Mouse (Mus musculus) heart, embryonic 14.5 days (tissue): ENCODE measurements around the gene Fam50b. TPM values are rescaled to one million over a fixed set of nuclear protein-coding genes. Genes with fewer than 3 reads are reported as not detected.
A peak's percentile ranks its signal among the peaks of the same experiment; 100 is the strongest.

Experiments used
- ATAC-seq: fragments of 200-750 bp; cut with Nextera tagmentation; 2 replicates; pipeline ENCODE4 v1.8.0; 2017; ENCODE audit warnings: low read depth, moderate TSS enrichment; ENCODE audit not compliant: insufficient number of reproducible peaks, insufficient read depth, low FRiP score
- H3K27ac ChIP-seq, 2 experiments: fragments of 200-500 bp in 1 of 2; fragments of 300-500 bp in 1 of 2; sonication (generic) in 1 of 2; replicated peaks in 1 of 2; 2 replicates each; pipeline ENCODE4 v1.5.1; 2012 to 2014; ENCODE audit warnings: low read depth in 2 of 2, low read length in 2 of 2, control low read depth in 1 of 2, mild to moderate bottlenecking in 1 of 2, mixed read lengths in 1 of 2; ENCODE audit not compliant: control insufficient read depth in 1 of 2, insufficient read depth in 1 of 2
- H3K27me3 ChIP-seq: fragments of 300-500 bp; sonication (generic); 2 replicates; pipeline ENCODE4 v1.6.1; 2014; ENCODE audit warnings: mild to moderate bottlenecking, low read length, control low read depth; ENCODE audit not compliant: control insufficient read depth, insufficient read depth
- H3K36me3 ChIP-seq: fragments of 300-500 bp; sonication (generic); 2 replicates; pipeline ENCODE4 v1.6.1; 2014; ENCODE audit warnings: mild to moderate bottlenecking, control low read depth, low read length, mixed read lengths; ENCODE audit not compliant: control insufficient read depth, insufficient read depth
- H3K4me1 ChIP-seq, 2 experiments: fragments of 200-500 bp in 1 of 2; fragments of 300-500 bp in 1 of 2; sonication (generic) in 1 of 2; 2 replicates each; pipeline ENCODE4 v1.6.1; 2012 to 2014; ENCODE audit warnings: low read length in 2 of 2, control low read depth in 1 of 2, mixed read lengths in 1 of 2; ENCODE audit not compliant: control insufficient read depth in 2 of 2, insufficient read depth in 2 of 2
- H3K4me2 ChIP-seq: fragments of 300-500 bp; sonication (generic); 2 replicates; pipeline ENCODE4 v1.6.1; 2014; ENCODE audit warnings: mild to moderate bottlenecking, low read length
- H3K4me3 ChIP-seq, 2 experiments: fragments of 200-500 bp in 1 of 2; fragments of 300-500 bp in 1 of 2; sonication (generic) in 1 of 2; 2 replicates each; pipeline ENCODE4 v1.5.1; 2012 to 2014; ENCODE audit warnings: low read length in 2 of 2, mild to moderate bottlenecking in 2 of 2, control low read depth in 1 of 2, low read depth in 1 of 2, moderate library complexity in 1 of 2; ENCODE audit not compliant: control insufficient read depth in 1 of 2, insufficient read depth in 1 of 2
- H3K9ac ChIP-seq: fragments of 300-500 bp; sonication (generic); 2 replicates; pipeline ENCODE4 v1.6.1; 2014; ENCODE audit warnings: mild to moderate bottlenecking, low read length
- H3K9me3 ChIP-seq: fragments of 300-500 bp; sonication (generic); 2 replicates; pipeline ENCODE4 v1.6.1; 2016; ENCODE audit warnings: low read length, control low read depth; ENCODE audit not compliant: control insufficient read depth
- WGBS: fragments of 180-500 bp; shearing (Covaris S2); extraction: QIAGEN DNeasy Blood & Tissue Kit; methylation state at CpG from one replicate; pipeline ENCODE4 v1.1.7; 2014; 5-methylcytosine and 5-hydroxymethylcytosine counted together
- polyA plus RNA-seq: library from polyadenylated mRNA; unstranded; fragments of >200 nt; fragmentation: Nextera tagmentation; extraction: Ambion mirVana; gene quantifications from 2 replicates; pipeline ENCODE4 v1.2.1, GENCODE M21; 2014

Fam50b gene
- polyA plus RNA-seq, 1 experiment from 2014 or later = not detected

DNA sequence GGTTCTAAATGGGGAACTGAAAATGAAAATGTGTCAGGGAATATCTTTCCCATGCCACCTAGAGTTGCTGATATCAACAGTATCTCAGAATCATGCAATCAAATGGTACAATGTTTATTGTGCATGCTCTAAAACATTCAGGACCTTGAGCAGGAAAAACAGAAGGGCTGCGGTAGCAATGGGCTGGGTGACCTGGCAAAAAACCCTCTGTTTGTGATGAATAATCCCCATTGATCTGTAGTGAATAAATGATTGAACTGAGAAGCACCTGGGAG lies 4.0 kb downstream of the Fam50b start:
- H3K9me3 ChIP-seq = no peaks in the 10 kb centered on the region
- no peak overlapping the region for H3K4me3 ChIP-seq
- H3K27me3 ChIP-seq = no peaks in the 10 kb centered on the region
- no peak for ATAC-seq
- H3K27ac ChIP-seq = no peak overlapping the region; a peak in 1 of 4 replicates
- no peak overlapping the region for H3K4me2 ChIP-seq
- no peaks in the 10 kb centered on the region for H3K36me3 ChIP-seq
- peaks cover 10 to 31% of the 10 kb centered on the region in 2 experiments for H3K4me1 ChIP-seq
- no peak overlapping the region for H3K9ac ChIP-seq
- 77% methylated on average over 1 of the region's 1 CpGs for WGBS

DNA sequence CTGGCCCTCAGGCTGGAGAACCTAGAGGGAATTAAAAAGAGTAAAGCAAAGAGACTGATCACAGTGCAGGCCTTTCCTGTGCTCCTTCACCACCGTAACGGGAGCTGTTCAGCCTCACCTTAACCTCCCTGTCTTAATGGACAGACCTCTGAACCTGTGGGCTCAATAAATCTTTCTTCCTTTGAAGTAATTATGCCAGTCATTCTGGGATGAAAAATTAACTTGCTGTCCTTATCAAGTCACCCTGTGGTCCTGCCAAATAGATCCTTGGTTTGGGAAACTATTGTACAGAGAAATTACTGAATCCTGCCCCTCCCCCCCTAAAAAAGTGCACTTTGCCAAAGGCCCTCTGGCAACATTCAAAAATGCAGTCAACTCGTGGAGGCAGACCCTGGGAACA lies 4.4 kb downstream of the Fam50b start:
- Histone ChIP-seq H3K4me2 (no peak overlapping the region), H3K9ac (no peak overlapping the region), H3K4me1 (peaks cover 13 to 36% of the 10 kb centered on the region in 2 experiments), H3K9me3 (no peaks in the 10 kb centered on the region), H3K27me3 (no peaks in the 10 kb centered on the region), H3K36me3 (no peaks in the 10 kb centered on the region), H3K4me3 (no peak overlapping the region), H3K27ac (no peak overlapping the region)
- ATAC-seq = no peak
- 71% methylated on average over 3 of the region's 3 CpGs for WGBS

DNA sequence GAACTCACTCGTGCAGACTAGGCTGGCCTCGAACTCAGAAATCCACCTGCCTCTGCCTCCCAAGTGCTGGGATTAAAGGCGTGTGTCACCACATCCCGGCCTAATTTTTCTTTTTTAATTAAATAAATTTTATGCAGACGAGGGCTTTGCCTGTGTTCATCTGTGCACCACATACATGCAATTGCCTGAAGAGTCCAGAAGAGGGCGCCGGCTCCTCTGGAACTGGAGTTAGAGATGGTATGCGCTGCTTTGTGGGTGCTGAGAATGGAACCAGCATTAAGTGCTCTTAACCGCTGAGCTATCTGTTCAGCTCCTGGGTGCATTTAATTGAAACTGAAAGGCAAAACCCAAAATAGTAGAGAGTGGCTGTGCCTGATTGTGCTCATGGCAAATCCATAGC lies 6.6 kb downstream of the Fam50b start:
- Histone ChIP-seq H3K36me3 (no peaks in the 10 kb centered on the region), H3K4me3 (no peak overlapping the region), H3K4me2 (no peak overlapping the region), H3K27me3 (no peaks in the 10 kb centered on the region), H3K27ac (no peak overlapping the region), H3K9ac (no peak overlapping the region), H3K4me1 (peaks cover 10 to 28% of the 10 kb centered on the region in 2 experiments), H3K9me3 (no peaks in the 10 kb centered on the region)
- WGBS = 86% methylated on average over 9 of the region's 9 CpGs
- no peak for ATAC-seq

DNA sequence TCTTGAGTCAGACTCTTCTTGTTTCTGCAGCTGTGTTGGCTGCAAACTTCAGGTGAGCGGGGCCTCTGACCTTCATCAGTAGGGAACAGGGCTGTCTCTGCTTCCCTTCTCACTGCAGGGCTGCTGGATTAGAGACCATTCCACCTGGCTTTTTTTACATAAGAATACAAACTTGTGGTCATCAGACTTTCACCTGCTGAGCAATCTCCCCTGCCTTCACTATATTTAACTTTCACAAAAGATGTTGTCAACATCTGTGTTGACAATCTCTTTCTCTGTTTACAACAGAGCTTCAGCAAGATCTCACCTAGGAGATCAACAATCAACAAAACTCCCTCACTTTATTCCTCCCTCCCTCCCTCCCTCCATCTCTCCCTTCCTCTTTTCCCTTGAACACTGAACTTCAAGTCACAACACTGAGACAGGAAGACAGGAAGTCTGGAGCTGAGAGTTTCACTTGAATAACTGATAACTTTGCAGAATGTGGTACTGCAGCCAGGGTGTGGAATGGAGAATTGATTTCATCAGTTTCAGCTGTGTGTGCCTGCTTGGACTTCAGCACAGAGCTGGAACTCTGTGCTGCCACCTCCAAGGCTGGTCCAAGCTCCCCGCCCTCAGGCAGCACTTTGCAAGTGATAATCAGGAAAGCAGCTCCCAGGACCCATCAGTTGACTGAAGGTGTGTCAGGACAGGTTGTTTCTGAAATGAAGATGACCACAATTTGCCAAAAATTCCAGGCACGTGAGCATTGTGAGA lies 7.3 kb downstream of the Fam50b start:
- no peak overlapping the region for H3K9ac ChIP-seq
- peaks cover 10 to 28% of the 10 kb centered on the region in 2 experiments for H3K4me1 ChIP-seq
- WGBS = 64% methylated on average over 3 of the region's 3 CpGs
- H3K36me3 ChIP-seq = no peaks in the 10 kb centered on the region
- peak overlapping the region in 1 of 2 experiments; percentile 11; a peak in 1 of 4 replicates for H3K27ac ChIP-seq
- ATAC-seq = no peak
- no peak overlapping the region for H3K4me3 ChIP-seq
- no peak overlapping the region for H3K4me2 ChIP-seq
- H3K9me3 ChIP-seq = peaks cover 4% of the 10 kb centered on the region; the same call in 1 of the 2 replicates
- H3K27me3 ChIP-seq = no peaks in the 10 kb centered on the region

DNA sequence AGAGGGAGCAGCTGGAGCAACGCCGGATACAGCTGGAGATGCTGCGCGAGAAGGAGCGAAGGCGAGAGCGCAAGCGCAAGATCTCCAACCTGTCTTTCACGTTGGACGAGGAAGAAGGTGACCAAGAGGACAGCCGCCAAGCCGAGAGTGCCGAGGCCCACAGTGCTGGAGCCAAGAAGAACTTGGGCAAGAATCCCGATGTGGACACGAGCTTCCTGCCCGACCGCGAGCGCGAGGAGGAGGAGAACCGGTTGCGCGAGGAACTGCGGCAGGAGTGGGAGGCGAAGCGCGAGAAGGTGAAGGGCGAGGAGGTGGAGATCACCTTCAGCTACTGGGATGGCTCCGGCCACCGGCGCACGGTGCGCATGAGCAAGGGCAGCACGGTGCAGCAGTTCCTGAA lies 12.2 kb downstream of the Fam50b start:
- H3K4me3 ChIP-seq = no peak overlapping the region
- H3K36me3 ChIP-seq = no peaks in the 10 kb centered on the region
- peaks cover 7 to 25% of the 10 kb centered on the region in 2 experiments for H3K4me1 ChIP-seq
- peaks cover 4% of the 10 kb centered on the region; the same call in 1 of the 2 replicates for H3K9me3 ChIP-seq
- ATAC-seq = no peak
- no peaks in the 10 kb centered on the region for H3K27me3 ChIP-seq
- no peak overlapping the region for H3K27ac ChIP-seq
- no peak overlapping the region; the same call in 1 of the 2 replicates for H3K4me2 ChIP-seq
- WGBS = 82% methylated on average over 34 of the region's 34 CpGs
- no peak overlapping the region for H3K9ac ChIP-seq

GRCm38 (mm10) chr13:34748530-34748929 lies 13.9 kb downstream of the Fam50b start:
- Histone ChIP-seq H3K4me1 (peaks cover 4 to 8% of the 10 kb centered on the region in 2 experiments), H3K27me3 (no peaks in the 10 kb centered on the region), H3K4me3 (no peak overlapping the region), H3K9me3 (peaks cover 4% of the 10 kb centered on the region; the same call in 1 of the 2 replicates), H3K27ac (no peak overlapping the region), H3K36me3 (no peaks in the 10 kb centered on the region), H3K9ac (no peak overlapping the region), H3K4me2 (no peak overlapping the region)
- 49% methylated on average over 3 of the region's 3 CpGs for WGBS
- no peak for ATAC-seq

DNA sequence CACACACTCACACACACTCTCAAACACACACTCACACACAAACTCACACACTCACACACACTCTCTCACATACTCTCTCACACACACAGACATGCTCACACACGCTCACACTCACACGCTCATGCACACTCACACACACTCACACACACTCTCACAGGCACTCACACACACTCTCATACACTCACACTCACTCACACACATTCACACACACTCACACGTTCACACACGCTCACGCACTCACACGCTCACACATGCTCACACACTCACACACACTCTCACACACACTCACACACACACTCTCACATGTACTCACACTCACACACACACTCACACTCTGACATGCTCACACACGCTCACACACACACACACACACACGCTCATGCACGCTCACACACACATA lies 24.6 kb downstream of the Fam50b start:
- 94% methylated on average over 9 of the region's 9 CpGs for WGBS
- no peak for ATAC-seq
- Histone ChIP-seq H3K4me3 (no peak overlapping the region), H3K4me1 (peaks cover 10 to 18% of the 10 kb centered on the region in 2 experiments), H3K36me3 (no peaks in the 10 kb centered on the region), H3K27me3 (no peaks in the 10 kb centered on the region), H3K9ac (no peak overlapping the region), H3K4me2 (no peak overlapping the region), H3K9me3 (no peaks in the 10 kb centered on the region), H3K27ac (no peak overlapping the region)
